Mouse (Mus musculus) embryonic facial prominence, embryonic 14.5 days (tissue): ENCODE measurements around the gene Nr1i3. TPM values are rescaled to one million over a fixed set of nuclear protein-coding genes. Genes with fewer than 3 reads are reported as not detected.

ENCODE experiments used
- polyA plus RNA-seq: library from polyadenylated mRNA; unstranded; fragments of >200 nt; fragmentation: Nextera tagmentation; extraction: Ambion mirVana; gene quantifications from 2 replicates; pipeline ENCODE4 v1.2.1, GENCODE M21; 2014

The Nr1i3 gene
- polyA plus RNA-seq, 1 experiment from 2014 or later, result 0.15 TPM

Other genes starting within 250 kb of the Nr1i3 start
- gene Fcgr2b, start 237.4 kb upstream of the Nr1i3 start, polyA plus RNA-seq, result 1.6 and 3.2 TPM in 2 replicates
- gene Fcgr4, start 195.1 kb upstream of the Nr1i3 start, polyA plus RNA-seq, result 0.81 and 0.92 TPM in 2 replicates
- gene Fcgr3, start 149.0 kb upstream of the Nr1i3 start, polyA plus RNA-seq, result 20.5 and 25.0 TPM in 2 replicates
- 4.4 and 12.3 TPM in 2 replicates for gene Cfap126, start 100.1 kb upstream of the Nr1i3 start, polyA plus RNA-seq
- 276 and 291 TPM in 2 replicates for gene Sdhc, start 63.4 kb upstream of the Nr1i3 start, polyA plus RNA-seq
- gene Mpz, start 63.3 kb upstream of the Nr1i3 start, polyA plus RNA-seq, result 9.6 and 11.2 TPM in 2 replicates
- gene Pcp4l1, start 17.7 kb upstream of the Nr1i3 start, polyA plus RNA-seq, result 11.3 and 14.7 TPM in 2 replicates
- 25.4 and 28.7 TPM in 2 replicates for gene Tomm40l, start 8.5 kb downstream of the Nr1i3 start, polyA plus RNA-seq
- gene Apoa2, start 11.1 kb downstream of the Nr1i3 start, polyA plus RNA-seq, result 1.9 TPM in 2 replicates
- 92.7 and 100 TPM in 2 replicates for gene Fcer1g, start 20.4 kb downstream of the Nr1i3 start, polyA plus RNA-seq
- gene Adamts4, start 36.5 kb downstream of the Nr1i3 start, polyA plus RNA-seq, result 11.7 and 13.1 TPM in 2 replicates
- 233 and 246 TPM in 2 replicates for gene Ndufs2, start 37.4 kb downstream of the Nr1i3 start, polyA plus RNA-seq
- 60.2 and 64.0 TPM in 2 replicates for gene B4galt3, start 56.4 kb downstream of the Nr1i3 start, polyA plus RNA-seq
- gene Ppox, start 67.2 kb downstream of the Nr1i3 start, polyA plus RNA-seq, result 44.3 and 53.0 TPM in 2 replicates
- gene Usp21, start 74.0 kb downstream of the Nr1i3 start, polyA plus RNA-seq, result 64.2 and 74.3 TPM in 2 replicates
- gene Ufc1, start 81.1 kb downstream of the Nr1i3 start, polyA plus RNA-seq, result 110 and 117 TPM in 2 replicates
- 46.0 and 52.1 TPM in 2 replicates for gene Dedd, start 115.2 kb downstream of the Nr1i3 start, polyA plus RNA-seq
- gene Nit1, start 131.7 kb downstream of the Nr1i3 start, polyA plus RNA-seq, result 28.8 and 29.7 TPM in 2 replicates
- gene Pfdn2, start 131.7 kb downstream of the Nr1i3 start, polyA plus RNA-seq, result 49.1 and 49.5 TPM in 2 replicates
- 2.2 and 3.0 TPM in 2 replicates for gene Klhdc9, start 146.8 kb downstream of the Nr1i3 start, polyA plus RNA-seq
- gene Nectin4, start 156.1 kb downstream of the Nr1i3 start, polyA plus RNA-seq, result 7.7 and 10.7 TPM in 2 replicates
- 1.9 and 2.0 TPM in 2 replicates for gene Arhgap30, start 175.0 kb downstream of the Nr1i3 start, polyA plus RNA-seq
- 68.9 and 84.9 TPM in 2 replicates for gene Usf1, start 197.3 kb downstream of the Nr1i3 start, polyA plus RNA-seq
- gene Tstd1, start 204.9 kb downstream of the Nr1i3 start, polyA plus RNA-seq, result 2.0 and 3.6 TPM in 2 replicates
- 27.0 and 29.5 TPM in 2 replicates for gene F11r, start 223.6 kb downstream of the Nr1i3 start, polyA plus RNA-seq